Mouse (Mus musculus) yolk sac, embryonic 10.5 days (tissue): ENCODE measurements at regions not wholly inside any gene's neighbourhood (a gene's known extent, or its start where the extent isn't known, plus 50 kb on each side); places are given as distances from the start of the nearest gene placed in this dataset.

ENCODE experiments used
- DNase-seq: peaks from one replicate; pipeline ENCODE4 v3.0.0-alpha.2; 2017; ENCODE audit warnings: low spot score

GRCm38 (mm10) chr9:63850316-63850693 lies 92.5 kb upstream of the Smad3 start:
- no peak for DNase-seq

- DNase-seq: no peak
These were observed 91.9 kb upstream of the Smad3 start for GRCm38 (mm10) chr9:63849564-63850315.

GRCm38 (mm10) chr9:63843883-63844485 lies 86.2 kb upstream of the Smad3 start:
- DNase-seq: peak; percentile 65

GRCm38 (mm10) chr9:63843431-63843830 lies 85.6 kb upstream of the Smad3 start:
- no peak for DNase-seq

- no peak for DNase-seq
These were observed 83.3 kb upstream of the Smad3 start for GRCm38 (mm10) chr9:63841102-63841501.

- DNase-seq: no peak
These were observed 81.4 kb upstream of the Smad3 start for GRCm38 (mm10) chr9:63838996-63839772.

- DNase-seq: no peak
These were observed 79.8 kb upstream of the Smad3 start for GRCm38 (mm10) chr9:63837552-63837951.

GRCm38 (mm10) chr9:63836565-63837284 lies 78.9 kb upstream of the Smad3 start:
- no peak for DNase-seq

- no peak for DNase-seq
These were observed 78.2 kb upstream of the Smad3 start for GRCm38 (mm10) chr9:63836036-63836435.

GRCm38 (mm10) chr9:63834416-63834815 lies 76.6 kb upstream of the Smad3 start:
- no peak for DNase-seq

GRCm38 (mm10) chr9:63818163-63818562 lies 60.4 kb upstream of the Smad3 start:
- DNase-seq: no peak

GRCm38 (mm10) chr9:63816540-63816939 lies 58.7 kb upstream of the Smad3 start:
- no peak for DNase-seq

- peak; percentile 59 for DNase-seq
These were observed 52.2 kb upstream of the Smad3 start for GRCm38 (mm10) chr9:63809901-63810587.
